Mouse (Mus musculus) kidney, embryonic 14.5 days (tissue): Measurements from ENCODE around the gene 1700011M02Rik. TPM values are rescaled to one million over a fixed set of nuclear protein-coding genes. Genes with fewer than 3 reads are reported as not detected.
"Not testable (repeated sequence)": the region's sequence is repeated elsewhere in the genome, so short reads cannot be mapped to it uniquely, and the experiment has no call there.

ENCODE experiments used
- ATAC-seq: fragments of 200-750 bp; cut with Nextera tagmentation; 2 replicates; pipeline ENCODE4 v1.8.0; 2017; ENCODE audit warnings: moderate number of reproducible peaks, mild to moderate bottlenecking, moderate TSS enrichment, moderate library complexity; ENCODE audit not compliant: low FRiP score, low TSS enrichment
- H3K27ac ChIP-seq: fragments of 300-500 bp; sonication (generic); 2 replicates; pipeline ENCODE4 v1.5.1; 2014; ENCODE audit warnings: low read depth, mild to moderate bottlenecking, low read length, moderate library complexity, mixed read lengths
- H3K27me3 ChIP-seq: fragments of 300-500 bp; sonication (generic); 2 replicates; pipeline ENCODE4 v1.6.1; 2014; ENCODE audit warnings: mild to moderate bottlenecking, low read length; ENCODE audit not compliant: control insufficient read depth, insufficient read depth
- H3K36me3 ChIP-seq: fragments of 300-500 bp; sonication (generic); 2 replicates; pipeline ENCODE4 v1.6.1; 2014; ENCODE audit warnings: low read length, mixed read lengths; ENCODE audit not compliant: control insufficient read depth, insufficient read depth
- H3K4me1 ChIP-seq: fragments of 300-500 bp; sonication (generic); 2 replicates; pipeline ENCODE4 v1.6.1; 2014; ENCODE audit warnings: low read length, mixed read lengths; ENCODE audit not compliant: control insufficient read depth, insufficient read depth
- H3K4me2 ChIP-seq: fragments of 300-500 bp; sonication (generic); replicated peaks from 2 replicates; pipeline ENCODE4 v1.6.1; 2014; ENCODE audit warnings: low read depth, mild to moderate bottlenecking, low read length
- H3K4me3 ChIP-seq: fragments of 300-500 bp; sonication (generic); 2 replicates; pipeline ENCODE4 v1.5.1; 2014; ENCODE audit warnings: mild to moderate bottlenecking, low read length
- H3K9ac ChIP-seq: fragments of 300-500 bp; sonication (generic); 2 replicates; pipeline ENCODE4 v1.6.1; 2014; ENCODE audit warnings: low read depth, mild to moderate bottlenecking, low read length, moderate library complexity
- H3K9me3 ChIP-seq: fragments of 300-500 bp; sonication (generic); 2 replicates; pipeline ENCODE4 v1.6.1; 2016; ENCODE audit warnings: low read length; ENCODE audit not compliant: control insufficient read depth
- WGBS: fragments of 180-500 bp; shearing (Covaris S2); extraction: QIAGEN DNeasy Blood & Tissue Kit; methylation state at CpG from one replicate; pipeline ENCODE4 v1.1.7; 2014; 5-methylcytosine and 5-hydroxymethylcytosine counted together
- polyA plus RNA-seq: library from polyadenylated mRNA; unstranded; fragments of >200 nt; fragmentation: Nextera tagmentation; extraction: Ambion mirVana; gene quantifications from 2 replicates; pipeline ENCODE4 v1.2.1, GENCODE M21; 2014

Gene 1700011M02Rik
- polyA plus RNA-seq, result not detected in 2 replicates

DNA sequence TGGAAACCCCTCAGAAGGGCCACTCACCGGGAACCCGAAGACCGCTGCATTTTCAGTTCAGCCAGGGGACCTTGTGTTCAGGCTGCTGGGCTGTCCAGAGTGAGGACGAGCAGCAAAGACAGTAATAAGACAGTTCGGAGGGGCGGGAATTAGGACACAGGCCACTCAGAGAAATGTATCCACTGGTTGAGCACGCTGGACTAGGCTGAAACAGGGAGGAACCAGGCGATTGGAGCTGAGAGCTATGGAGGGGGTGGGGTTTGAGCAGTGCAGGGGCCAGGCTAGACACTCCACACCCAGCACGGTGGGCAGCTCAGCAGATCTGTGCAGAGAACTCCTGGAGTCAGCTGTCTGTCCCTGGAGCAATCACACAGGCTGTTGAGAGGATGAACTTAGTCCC lies at the start of gene 1700011M02Rik, which contains the start of gene Dmrtc1a:
Gene 1700011M02Rik (plus strand): TSS at position 319 of the 400 bp plus-strand sequence.
Gene Dmrtc1a (minus strand): TSS at position 101 of the 400 bp plus-strand sequence.
- not testable (repeated sequence) for H3K4me2 ChIP-seq, H3K4me3 ChIP-seq, ATAC-seq, H3K27me3 ChIP-seq, H3K9ac ChIP-seq, H3K36me3 ChIP-seq, H3K9me3 ChIP-seq, H3K27ac ChIP-seq, H3K4me1 ChIP-seq
- WGBS, result 87% methylated on average over 6 of the region's 9 CpGs

DNA sequence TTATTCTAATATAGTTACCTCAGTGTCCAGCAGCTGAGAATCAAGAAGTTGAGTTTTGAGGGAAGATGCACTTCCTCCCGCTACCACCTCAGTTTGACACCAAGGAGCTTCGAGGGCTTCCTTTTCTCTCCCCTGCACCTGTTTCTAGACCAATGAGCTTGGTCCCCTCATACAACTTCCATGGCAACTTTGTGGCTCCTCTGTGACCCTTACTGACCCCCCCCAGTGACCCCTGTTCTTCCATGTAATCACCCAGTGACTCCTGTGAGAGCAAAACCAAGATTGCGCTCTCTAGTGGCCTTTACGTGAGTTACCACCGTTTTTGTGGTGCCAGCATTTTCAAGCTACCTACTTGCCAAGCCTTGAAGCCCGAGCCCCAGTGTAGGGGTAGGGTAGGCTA lies 40.8 kb upstream of the 1700011M02Rik start, which contains the start of gene 1700031F05Rik:
Gene 1700031F05Rik (minus strand): TSS at position 101 of the 400 bp plus-strand sequence.
- Histone ChIP-seq H3K4me3 (no peak within 1 kb of the TSS), H3K9ac (no peak within 1 kb of the TSS), H3K4me2 (no peak within 1 kb of the TSS), H3K4me1 (no peaks in the 10 kb centered on the region), H3K27me3 (no peaks in the 10 kb centered on the region), H3K9me3 (no peaks in the 10 kb centered on the region), H3K36me3 (no peaks in the 10 kb centered on the region), H3K27ac (no peak within 1 kb of the TSS)
- no peak for ATAC-seq
- WGBS, result 89% methylated on average over 6 of the region's 6 CpGs

DNA sequence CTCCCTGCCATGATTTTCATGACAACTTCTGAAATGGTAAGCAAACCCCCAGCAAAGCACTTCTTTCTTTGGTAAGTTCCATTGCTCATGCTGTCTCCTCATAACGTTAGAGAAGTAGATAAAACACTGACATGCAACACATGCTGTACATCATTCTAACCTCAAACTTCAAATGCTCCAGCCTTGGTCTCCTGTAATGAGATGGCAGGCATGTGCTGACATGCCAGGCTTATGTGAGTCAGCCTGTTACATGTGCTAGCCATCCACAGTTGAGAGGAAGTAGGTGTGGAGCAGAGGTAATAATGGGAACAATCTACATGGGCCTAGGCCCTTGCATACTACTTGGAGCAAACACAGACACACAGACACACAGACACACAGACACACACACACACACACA lies 6.1 kb downstream of the 1700011M02Rik start:
- ATAC-seq, H3K27ac ChIP-seq, H3K4me2 ChIP-seq, H3K9ac ChIP-seq, H3K9me3 ChIP-seq, H3K36me3 ChIP-seq, H3K27me3 ChIP-seq, H3K4me1 ChIP-seq, H3K4me3 ChIP-seq: not testable (repeated sequence)
- 74% methylated on average over 1 of the region's 1 CpGs for WGBS

DNA sequence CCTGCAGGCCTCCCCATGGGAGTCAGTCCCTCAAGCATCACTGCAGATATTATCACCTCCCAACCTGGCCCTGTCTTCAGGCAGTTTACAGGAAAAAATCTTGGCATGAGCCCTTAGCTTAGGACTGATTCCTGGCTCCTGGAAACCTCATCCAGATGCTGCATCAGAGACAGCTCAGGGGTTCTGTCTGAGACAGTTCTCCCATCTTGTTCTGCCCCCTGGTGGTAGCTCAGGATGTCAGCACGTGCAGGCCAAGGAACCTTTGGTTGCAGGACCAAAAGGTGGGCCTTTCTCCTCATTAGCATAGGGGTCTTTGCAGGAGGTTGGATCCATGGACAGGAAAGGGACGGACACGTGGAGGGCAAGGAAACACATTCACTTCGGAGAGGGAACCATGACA lies 18.0 kb downstream of the 1700011M02Rik start:
- not testable (repeated sequence) for H3K4me3 ChIP-seq, H3K9me3 ChIP-seq, H3K36me3 ChIP-seq, H3K4me2 ChIP-seq, H3K9ac ChIP-seq, H3K27ac ChIP-seq, H3K4me1 ChIP-seq, H3K27me3 ChIP-seq, ATAC-seq
- WGBS, result 20% methylated on average over 4 of the region's 4 CpGs

DNA sequence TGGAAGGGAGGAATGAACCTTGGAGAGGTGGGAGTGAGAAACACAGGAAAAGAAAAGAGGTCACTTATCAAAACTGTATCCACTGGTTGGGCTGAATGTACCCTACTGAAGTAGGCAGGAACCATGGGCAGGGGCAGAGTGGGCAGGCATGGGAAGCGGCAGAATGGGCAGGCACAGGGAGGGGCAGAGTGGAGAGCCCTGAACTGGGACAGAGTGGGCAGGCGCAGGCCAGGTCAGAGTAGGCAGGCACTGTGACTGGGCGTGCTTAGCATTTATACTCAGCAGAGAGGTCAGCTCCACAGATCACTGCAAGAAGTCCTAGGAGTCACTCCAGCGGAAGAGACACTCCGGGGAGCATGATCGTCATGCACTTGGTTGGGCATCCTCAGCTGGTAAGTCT lies 19.4 kb downstream of the 1700011M02Rik start, which contains the start of gene 1700018G05Rik:
Gene 1700018G05Rik (plus strand): TSS at position 301 of the 400 bp plus-strand sequence.
- H3K27me3 ChIP-seq, H3K4me2 ChIP-seq, H3K4me3 ChIP-seq, H3K36me3 ChIP-seq, H3K4me1 ChIP-seq, ATAC-seq, H3K27ac ChIP-seq, H3K9ac ChIP-seq, H3K9me3 ChIP-seq: not testable (repeated sequence)
- WGBS, result 90% methylated on average over 5 of the region's 6 CpGs

DNA sequence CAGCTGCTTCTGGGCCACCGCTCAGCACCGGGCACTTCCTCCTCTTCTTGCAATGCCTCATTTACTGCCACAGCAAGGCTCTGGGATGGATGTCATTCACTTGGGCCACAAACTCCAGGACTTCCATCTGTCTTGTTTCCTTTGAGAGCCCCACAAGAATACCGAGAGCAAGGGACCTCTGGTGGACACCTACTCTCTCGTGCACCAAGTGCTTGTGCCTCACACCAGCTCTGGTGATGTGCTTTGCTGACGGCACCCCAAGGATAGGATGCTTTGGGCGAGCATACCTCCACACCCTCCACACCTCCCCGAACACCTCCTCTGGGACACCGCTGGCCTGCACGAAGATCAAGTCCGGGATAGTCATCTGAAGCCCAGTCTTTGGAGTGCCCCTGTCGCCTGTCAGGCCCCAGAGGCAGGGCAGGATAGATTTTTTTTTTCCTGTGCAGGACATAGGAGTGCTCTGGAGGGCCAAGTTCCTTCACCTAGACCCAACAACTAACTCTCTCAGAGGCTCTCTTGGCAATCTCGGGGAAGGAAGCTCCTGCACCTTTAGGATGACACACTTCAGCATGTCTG lies 24.4 kb downstream of the 1700011M02Rik start:
- Histone ChIP-seq H3K9ac (no peak overlapping the region), H3K4me3 (peak overlapping the region; percentile 51), H3K27ac (no peak overlapping the region), H3K4me2 (peak overlapping the region; percentile 62), H3K9me3 (no peaks in the 10 kb centered on the region), H3K4me1 (no peaks in the 10 kb centered on the region), H3K36me3 (no peaks in the 10 kb centered on the region), H3K27me3 (no peaks in the 10 kb centered on the region)
- ATAC-seq, result no peak
- WGBS, result 54% methylated on average over 12 of the region's 12 CpGs

DNA sequence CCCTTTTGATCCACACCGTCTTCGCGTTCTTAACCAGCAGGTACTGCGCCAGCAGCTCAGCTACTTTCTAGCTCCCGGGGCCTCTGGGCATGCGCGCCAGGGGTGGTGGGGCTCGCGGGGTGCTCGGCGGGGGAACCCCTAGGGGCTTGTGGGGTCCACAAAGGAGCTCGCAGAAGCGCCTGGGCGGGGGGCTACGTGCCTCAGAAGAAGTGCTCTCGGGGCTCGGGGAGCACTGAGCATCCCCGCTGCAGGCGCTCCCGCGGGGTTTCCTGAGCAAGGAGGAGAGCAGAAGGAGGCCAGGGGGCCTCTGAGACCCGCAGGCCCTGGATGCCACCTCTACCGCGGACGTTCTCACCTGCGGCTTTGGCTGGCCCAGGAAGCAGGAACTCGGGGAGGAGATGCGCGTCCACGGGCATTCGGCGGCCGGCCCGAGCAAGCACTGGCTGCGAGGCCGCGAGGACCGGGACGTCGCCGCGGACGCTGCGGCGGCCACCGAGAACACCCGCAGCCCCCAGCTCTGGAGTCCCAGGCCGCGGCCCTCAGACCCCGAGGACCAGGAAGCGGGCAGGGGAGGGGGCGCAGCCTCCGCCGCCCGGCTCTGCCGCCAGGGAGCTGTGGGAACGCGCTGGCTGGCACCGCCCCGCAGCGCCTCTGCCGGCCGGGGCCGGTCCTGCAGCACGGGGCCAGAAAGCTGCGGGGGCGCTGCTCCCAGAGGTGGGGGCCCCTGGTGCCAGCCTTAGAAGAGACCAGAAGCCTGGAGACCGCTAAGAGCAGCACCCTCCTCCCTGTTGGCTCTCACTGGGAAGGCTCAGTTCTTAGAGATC lies 25.1 kb downstream of the 1700011M02Rik start:
- no peak overlapping the region for H3K27ac ChIP-seq
- ATAC-seq, result peak; percentile 88
- no peaks in the 10 kb centered on the region for H3K36me3 ChIP-seq
- H3K4me3 ChIP-seq, result peak overlapping the region; percentile 51
- H3K9ac ChIP-seq, result peak overlapping the region; percentile 60
- no peaks in the 10 kb centered on the region for H3K9me3 ChIP-seq
- WGBS, result 34% methylated on average over 55 of the region's 68 CpGs
- peak overlapping the region; percentile 62 for H3K4me2 ChIP-seq
- H3K27me3 ChIP-seq, result no peaks in the 10 kb centered on the region
- H3K4me1 ChIP-seq, result no peaks in the 10 kb centered on the region

DNA sequence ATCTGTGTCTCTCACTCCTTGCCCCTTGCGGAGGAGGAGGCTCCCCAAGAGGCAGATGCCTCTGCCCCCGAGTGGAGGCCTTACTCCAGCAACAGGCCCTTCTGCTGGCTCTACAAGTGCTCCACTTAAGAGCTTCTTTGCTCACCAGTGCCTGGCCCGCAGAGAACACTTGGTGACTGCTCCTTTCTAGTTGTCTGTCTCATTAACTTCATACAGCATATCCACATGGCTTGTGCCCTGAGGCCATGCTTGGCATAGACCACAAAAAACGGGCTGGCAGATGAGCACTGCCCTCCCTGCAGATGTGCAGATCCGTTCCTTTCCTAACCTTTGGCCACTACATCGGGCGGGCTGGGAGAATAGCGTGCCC lies 25.7 kb downstream of the 1700011M02Rik start:
- no peak for ATAC-seq

DNA sequence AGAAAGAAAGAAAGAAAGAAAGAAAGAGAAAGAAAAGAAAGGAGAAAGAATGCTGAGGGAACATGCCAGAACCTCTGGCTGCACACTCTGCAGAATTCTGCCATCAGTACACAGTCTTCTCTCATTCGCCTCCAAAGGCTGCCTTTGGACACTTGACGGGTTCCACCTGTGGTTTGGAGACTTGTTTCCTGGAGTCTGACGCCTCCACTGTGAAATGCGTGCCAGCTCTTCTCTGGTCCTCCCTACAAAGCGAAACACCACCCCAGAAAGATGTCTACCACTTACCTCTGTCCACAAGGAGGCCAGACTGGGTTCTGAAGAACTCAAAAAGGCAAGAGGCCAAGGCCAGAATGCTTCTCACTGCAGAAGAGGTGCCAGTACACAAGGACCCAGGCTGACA lies 28.0 kb downstream of the 1700011M02Rik start:
- no peaks in the 10 kb centered on the region for H3K4me1 ChIP-seq
- H3K36me3 ChIP-seq, result no peaks in the 10 kb centered on the region
- no peaks in the 10 kb centered on the region for H3K27me3 ChIP-seq
- no peak overlapping the region for H3K4me2 ChIP-seq
- no peak overlapping the region for H3K27ac ChIP-seq
- H3K4me3 ChIP-seq, result no peak overlapping the region
- no peaks in the 10 kb centered on the region for H3K9me3 ChIP-seq
- ATAC-seq, result no peak
- 62% methylated on average over 5 of the region's 5 CpGs for WGBS
- no peak overlapping the region for H3K9ac ChIP-seq

More for the DNA sequence above, 25.7 kb downstream of the 1700011M02Rik start:
- H3K4me2 ChIP-seq, result peak overlapping the region; percentile 62
- H3K9ac ChIP-seq, result no peak overlapping the region
- H3K9me3 ChIP-seq, result no peaks in the 10 kb centered on the region
- peak overlapping the region; percentile 51 for H3K4me3 ChIP-seq
- no peaks in the 10 kb centered on the region for H3K36me3 ChIP-seq
- H3K27ac ChIP-seq, result no peak overlapping the region
- WGBS, result 62% methylated on average over 8 of the region's 8 CpGs
- H3K4me1 ChIP-seq, result no peaks in the 10 kb centered on the region
- no peaks in the 10 kb centered on the region for H3K27me3 ChIP-seq
